Mouse (Mus musculus) telencephalon, adult 2 months (tissue): ENCODE measurements at regions not wholly inside any gene's neighbourhood (a gene's known extent, or its start where the extent isn't known, plus 50 kb on each side); places are given as distances from the start of the nearest gene placed in this dataset.

Source experiments
- DNase-seq: peaks from one replicate; pipeline ENCODE4 v3.0.0-alpha.2; 2011; ENCODE audit warnings: low read depth, low spot score

DNA sequence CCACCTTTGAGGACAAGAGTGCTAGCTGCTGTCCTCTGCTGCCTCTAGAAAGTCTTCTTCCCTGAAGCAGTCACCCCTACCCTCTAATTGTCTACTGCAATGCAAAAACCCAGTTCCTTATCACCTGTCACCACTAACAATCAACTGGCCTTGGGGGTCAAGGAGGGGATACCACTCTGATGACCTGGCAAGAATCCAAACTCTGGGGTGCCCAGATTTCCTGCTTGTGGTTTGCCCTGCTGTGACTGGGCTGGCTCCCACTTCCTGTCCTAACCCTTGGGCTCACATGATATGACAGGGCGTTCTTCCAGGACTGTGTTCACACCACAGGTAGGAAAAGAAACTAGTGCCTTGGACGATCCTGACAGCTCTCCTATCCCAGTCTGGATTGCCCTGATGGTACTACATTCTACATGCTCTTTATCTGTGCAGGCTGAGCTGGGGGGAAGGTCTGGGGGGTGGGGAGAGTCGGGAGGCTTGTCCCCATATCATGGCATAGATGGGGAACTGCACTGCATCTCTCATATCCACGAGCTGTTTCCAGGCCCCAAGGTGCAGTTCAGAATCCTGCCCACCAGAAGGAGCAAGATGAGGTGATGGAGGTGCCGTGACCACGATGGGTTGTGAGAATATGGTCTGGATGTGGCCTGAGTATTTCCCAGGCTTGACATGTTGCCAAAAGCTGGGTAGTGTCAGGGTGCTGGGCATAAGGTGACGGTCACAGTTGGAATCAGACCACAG lies 81.0 kb downstream of the Maf start:
- no peak for DNase-seq

DNA sequence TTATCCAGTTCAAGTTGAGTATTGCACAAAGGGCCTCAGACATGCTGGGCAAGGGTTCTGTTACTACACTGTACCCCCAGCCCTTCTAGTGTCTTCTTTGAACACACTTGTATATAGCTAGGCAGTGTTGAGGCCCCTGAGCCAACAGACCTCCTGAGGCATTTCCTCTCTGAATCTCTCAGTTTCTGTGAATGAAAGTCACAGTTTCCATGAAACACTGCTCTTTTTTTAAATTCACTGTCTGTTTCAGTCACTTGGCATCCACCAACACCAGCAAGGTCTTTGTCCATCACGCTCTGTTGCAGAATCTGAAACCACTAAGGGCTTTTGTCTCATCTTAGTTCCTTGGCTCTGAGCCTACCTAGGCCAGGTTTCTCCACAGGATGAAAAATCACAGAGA lies 82.5 kb downstream of the Maf start:
- no peak for DNase-seq

DNA sequence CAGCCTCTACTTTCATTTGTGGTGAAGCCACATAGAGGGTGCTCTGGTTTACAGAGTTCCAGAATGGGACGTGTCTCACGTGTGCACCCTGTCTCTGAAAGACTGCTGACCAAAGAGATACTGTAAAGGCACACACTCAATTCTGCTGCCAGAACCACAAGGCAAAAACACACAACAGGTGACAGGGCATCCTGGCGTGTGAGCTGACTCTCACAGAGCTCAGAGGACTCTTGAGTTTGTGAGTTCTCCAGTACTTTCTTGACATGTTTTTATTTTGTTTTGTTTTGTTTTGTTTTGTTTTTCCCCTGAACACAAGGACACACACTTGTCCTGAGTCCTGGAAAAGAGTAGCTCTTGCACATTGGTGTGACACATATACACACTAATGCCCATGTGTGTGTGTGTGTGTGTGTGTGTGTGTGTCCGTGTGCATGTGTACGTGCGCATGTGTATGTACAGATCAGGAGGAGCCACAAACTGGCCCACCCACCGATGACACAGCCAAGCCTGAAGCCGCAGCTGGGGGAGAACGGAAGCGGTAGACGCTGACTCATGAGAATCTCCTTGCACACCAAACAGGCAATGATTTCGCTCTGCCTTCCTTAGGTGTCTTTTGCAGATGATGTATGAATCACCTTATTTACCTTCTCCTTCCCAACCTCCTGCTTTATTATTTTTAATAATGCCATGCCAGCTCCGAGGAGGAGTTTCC lies 89.4 kb downstream of the Maf start:
- no peak for DNase-seq

DNA sequence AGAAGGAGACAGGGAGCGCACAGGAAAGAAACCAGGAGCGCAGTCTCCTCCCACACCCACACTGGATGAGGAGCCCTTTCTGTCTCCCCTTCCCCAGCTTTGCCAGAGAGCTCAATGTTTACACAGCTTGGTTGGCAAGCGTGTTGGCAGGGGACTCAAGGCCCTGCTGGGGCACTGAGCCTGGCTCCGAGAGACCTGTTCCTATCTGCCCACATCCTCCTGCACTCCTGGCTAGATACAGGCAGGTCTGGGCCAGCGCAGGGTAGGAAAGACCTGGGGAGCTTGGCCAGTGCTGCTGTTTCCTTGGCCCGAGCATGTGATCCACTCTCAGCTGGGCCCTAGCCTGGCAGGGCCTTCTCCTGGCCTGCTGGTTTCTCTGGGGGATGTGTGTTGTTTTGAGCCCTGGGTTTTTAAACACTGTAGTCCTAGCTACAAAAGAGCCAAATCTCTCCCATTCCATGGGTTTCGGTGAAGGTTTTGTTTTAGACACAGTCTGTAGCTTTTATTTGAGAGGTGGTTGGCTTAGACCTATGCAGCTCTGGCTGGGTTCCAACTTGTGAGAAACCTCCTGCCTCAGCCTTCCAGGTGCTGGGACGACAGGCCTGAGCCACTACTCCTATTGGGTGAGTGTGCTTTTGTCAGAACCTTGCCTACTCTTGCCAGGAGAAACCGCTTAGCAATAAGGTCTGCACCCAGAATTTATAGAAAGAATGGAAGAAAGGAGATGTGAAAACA lies 90.6 kb downstream of the Maf start:
- DNase-seq, result no peak

DNA sequence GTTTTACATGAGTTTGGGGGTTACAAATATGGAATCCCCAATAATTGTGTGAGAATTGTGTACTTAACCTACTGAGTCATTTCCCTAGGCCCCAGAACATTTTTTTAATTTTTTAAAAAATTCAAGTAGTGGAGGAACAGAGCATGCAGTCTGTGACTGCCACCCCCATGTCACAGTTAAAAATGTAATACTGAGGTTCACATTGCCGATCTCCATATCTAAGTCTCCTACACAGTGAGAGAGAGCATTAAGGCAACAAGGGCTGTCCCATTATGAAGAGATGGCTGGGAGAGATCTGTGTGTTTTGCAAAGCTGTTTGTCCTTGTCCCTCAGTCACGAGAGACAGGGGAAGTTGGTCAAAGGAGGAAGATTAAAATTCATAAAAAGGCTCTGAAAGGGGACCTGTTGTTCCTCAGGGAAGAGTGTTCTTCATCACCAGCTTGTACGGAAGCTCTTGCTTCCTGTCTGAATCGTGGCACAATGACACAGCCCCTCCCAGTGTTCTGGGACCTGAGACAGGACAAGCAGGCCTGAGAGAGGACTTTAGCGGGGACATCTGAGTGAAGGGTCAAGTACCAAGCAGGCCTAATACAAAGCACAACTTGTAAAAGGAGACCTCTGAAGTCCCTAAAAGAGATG lies 93.5 kb downstream of the Maf start:
- DNase-seq, result no peak

DNA sequence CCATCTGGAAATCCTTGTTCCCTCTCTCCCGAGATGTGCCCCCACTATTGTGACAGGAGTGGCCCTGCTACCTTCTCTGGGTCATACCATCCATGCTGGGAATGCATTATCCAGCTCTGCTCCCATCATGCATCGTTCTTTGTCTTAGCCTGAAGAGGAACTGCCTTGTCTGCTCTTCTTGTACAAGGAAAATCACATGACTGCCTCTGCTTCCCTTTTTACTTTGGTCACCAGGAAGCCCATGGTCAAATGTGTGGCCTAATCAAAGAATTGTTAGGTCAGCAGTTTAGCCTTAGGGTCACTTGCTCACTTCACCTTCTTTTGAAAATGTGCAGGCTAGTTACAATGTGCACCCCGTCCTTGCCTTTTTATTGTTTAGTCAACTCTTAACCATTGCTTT lies 95.5 kb downstream of the Maf start:
- no peak for DNase-seq

DNA sequence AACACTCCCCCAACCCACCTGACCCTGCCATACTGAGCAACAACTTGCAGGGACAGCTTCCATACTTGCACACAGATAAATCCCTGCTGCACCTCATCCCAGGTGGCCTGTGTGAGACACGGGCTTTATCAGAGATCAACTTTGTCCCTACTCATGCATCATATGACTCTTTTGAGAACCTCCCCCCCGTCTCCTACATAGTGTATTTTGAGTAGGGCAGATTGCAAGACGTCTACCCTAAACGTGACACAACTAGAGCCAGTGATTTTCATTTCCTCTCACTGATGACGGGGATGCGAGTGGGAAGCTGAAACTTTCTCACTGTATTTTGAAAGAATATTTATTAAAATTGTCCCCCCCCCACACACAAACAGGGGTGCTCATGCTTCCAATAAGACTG lies 107.8 kb downstream of the Maf start:
- no peak for DNase-seq

DNA sequence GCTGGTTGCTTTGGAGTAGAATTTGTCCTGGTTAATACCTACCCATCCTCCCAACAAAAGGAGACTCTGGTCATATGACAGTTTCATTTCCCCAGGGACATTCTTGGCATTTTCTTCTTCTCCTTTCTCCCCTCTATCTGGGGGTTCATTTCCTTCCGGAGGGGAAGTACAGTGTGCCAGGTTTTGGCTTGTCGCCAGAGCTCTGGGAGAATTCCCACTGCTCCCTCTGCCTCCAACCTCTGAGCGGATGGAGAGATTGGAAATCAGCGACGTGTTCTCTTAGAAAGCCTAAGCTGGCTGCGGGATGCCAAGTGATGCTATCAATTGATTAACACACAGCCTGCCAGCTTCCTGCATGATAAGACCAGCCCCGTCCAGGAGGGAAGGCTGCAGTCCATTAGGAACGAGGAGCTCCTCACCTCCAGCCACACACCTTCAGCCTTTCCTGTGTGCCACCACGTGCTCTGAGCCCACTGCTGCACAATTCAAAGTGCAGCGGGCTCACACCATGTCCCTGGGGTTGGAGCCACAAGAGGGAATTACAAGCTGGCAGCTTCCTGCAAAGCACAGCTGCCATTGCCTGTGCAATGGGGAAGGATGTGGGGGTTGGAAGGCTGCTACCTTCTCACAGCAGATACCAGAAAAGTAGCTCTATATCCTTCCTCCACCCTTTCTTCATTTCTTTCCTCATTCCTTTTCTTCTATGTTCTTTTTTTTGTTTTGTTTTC lies 110.2 kb downstream of the Maf start:
- DNase-seq, result peak; percentile 32

DNA sequence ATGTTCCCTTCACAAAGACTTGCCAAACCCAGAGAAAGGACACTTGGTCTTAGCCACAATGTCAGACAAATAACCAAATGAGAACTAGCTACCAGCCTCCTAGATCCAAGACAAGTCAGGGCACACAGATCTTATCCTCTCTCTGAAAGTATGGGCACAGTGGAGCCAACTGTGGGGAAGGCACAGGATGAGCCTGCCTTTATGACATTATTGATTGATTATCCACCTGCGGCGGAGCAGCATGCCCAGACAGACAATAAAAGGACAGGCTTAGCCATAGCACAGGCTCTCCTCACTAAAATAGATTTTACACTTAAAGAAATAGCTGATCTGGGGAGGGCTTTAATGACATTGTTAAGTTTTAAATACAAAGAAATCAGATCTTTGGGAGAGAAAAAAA lies 117.9 kb downstream of the Maf start:
- DNase-seq, result no peak

DNA sequence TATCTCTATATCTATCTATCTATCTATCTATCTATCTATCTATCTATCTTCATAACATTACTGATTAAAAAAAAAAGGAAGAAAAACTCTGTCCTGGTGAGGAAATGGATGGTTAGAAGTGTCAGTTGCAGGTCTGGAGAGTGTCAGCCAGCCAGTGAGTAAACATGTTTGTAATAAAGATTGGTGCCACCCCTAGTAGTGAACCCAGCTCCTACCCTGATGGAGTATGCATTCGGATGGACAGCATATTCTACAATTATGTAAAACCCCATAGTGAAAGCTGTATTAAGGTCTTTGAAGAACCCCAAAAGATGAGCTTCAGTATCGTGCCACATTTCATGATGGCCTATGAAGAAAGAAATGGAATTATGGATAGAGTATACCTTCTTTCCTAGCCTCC lies 118.5 kb downstream of the Maf start:
- no peak for DNase-seq

DNA sequence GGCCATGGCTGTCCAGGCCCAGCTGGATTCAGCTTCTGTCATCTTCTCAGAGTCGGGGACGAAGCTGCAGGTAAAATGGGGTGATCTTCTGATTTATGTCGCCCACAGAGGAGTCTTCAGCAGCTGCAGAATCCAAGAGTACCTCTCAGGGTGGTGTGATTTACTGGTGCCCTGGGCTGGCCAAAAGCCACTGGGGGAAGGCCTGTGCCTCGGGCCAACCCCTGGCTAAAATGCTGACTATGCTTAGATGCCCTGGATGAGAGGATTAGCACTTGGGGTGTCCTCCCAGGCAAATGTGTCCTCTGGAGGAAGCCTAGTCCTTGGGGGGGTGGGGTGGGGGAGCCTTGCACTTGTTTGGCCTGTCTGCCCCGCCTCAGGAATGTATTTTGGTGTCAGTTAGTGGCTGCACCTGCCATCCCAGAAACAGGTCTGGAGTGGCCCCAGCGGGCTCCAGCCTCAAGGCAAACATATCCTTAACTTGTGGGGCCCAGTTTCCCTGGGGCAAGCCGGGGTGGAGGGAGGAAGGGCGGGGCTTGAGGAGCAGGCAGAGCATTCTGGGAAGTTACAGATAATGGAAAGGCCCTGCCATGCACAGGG lies 123.2 kb downstream of the Maf start:
- no peak for DNase-seq

DNA sequence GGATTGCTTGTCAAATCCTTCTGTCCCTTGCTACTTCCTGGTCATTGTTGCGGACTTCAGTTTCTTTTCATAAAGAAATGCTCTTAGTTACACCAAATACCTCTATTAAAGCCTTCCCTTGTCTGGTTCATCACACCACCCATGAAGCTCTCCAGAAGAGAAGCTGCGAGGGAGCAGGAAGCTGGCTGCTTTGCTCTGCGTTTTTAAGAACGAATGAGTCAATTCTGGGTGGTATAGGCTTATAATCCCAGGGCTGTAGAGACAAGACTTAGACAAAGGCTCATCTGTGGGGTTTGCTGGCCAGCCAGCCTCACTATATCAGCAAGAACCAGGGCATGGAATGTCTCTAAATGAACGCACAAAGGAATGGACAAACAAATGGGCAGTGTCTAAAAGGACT lies 124.4 kb downstream of the Maf start:
- DNase-seq, result no peak

DNA sequence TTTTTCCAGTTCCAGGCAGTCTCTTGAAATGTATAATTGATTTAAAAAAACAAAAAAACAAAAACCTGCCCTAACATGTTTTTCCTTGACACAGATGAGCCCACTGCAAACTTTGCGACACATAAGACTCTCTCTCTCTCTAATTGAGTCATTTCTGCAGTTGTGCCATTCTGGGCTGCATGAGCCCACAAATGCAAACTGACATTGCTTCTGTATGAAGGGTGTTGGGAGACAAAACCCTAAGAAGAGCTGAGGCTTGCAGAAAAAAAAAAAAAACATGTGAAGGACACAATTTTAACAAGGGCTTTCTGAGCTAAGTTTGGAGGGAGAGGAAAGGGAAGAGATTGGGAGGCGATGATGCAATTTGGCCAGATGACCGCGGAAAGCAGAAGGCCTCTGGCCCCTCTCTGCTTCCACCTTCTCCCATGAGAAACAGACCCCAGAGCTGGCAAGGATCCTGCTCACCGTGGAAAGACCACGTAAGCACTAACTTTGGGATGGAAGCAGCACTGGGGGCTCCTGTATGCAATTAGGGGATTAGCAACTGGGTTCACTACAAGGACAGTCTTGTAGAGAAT lies 125.6 kb downstream of the Maf start:
- DNase-seq, result no peak

DNA sequence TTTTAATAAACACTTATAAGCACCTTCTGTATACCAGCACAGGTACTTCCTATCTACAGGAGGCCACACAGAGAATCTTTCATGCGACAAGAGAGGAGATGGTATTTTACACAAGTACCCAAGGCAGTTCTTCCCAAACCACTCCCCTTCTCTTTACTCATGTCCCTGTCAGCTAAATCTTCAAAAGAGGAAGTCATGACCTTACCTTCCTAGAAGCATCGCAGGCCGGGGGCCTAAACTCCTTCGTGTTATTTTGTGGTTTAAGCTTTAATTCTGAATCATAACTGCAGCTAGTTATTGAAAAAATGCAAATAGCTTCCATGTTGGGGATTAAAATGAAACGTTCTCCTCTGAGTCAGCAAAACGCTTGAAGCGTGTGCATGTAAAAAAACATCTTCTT lies 139.2 kb downstream of the Maf start:
- DNase-seq, result no peak

DNA sequence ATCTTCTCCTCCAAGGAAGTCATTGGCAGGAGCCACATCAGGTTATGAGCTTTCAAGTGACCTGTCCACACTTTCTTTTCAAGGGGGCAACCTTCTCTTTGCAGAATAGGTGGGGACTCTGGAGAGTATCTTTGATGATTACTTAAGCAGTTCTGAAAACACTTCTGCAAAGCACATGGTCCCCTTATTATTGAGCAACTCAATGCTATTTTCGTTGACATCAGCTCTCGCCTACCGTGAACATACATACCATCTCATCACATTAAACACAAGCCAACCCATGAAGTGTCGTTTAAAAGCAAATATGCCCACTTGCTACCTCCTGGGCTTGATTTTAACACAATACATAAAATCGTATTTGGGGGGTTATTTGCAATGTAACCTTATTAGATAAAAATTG lies 141.8 kb downstream of the Maf start:
- DNase-seq, result no peak

DNA sequence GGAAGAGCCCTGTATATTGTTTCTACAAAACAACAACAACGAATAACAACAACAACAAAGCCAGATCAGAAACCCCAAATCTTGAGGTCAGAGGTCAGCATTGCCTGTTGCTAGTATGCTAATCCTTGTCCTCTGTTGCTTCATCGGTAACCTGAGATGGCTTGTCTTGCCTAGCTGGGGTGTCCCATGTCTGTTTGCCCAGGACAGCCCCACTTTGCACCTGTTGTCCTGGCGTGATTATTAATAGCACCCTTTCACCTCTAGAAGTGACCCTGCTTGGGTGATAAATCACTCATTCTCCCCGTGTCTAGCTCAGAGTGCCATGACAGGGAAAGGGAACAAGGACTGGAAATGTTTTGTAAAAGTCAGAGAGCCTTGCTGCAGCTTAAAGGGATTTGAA lies 145.2 kb downstream of the Maf start:
- DNase-seq, result no peak

DNA sequence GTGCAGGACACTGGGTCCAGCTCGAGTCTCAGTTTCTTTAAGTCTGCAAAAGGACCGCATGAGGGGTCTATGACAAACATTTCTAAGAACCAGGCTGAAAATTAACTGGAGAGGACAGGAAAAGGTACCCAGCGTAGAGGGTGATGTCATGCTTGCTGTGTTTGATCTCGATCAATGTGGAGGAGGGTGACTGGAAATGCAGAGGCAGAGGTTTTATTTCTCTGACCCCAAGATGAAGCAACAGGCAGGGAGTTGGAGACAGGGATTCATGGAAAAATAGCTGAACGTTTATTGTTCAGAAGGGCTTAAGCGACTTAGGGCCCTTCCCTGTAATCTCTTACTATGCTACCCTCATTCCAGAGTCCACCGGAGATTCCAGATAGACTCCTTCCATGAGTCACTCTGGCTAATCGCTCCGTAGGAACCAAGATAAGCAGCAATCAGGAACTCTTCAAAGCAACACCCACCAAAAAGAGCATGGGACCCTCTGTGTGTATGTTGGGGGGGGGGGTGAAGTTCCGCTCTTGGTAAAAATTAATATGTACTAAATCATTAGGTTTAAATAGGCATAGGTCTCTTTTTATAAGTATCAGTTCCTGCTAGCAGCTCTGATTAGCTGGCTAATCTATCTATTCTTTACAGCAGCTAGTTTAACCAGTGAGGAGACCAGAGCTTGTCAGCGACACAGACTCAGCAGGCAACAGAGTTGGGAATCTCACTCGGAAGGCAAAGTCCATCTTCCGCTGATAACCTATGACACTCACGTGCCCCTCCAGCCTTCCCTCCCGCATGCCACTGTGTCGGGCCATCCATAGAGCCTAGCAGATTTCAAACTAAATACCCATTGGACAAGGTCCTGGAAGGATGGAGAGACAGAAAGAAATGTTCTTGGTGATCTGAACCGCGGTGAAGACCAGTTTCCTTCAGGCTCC lies 146.3 kb downstream of the Maf start:
- DNase-seq, result no peak

DNA sequence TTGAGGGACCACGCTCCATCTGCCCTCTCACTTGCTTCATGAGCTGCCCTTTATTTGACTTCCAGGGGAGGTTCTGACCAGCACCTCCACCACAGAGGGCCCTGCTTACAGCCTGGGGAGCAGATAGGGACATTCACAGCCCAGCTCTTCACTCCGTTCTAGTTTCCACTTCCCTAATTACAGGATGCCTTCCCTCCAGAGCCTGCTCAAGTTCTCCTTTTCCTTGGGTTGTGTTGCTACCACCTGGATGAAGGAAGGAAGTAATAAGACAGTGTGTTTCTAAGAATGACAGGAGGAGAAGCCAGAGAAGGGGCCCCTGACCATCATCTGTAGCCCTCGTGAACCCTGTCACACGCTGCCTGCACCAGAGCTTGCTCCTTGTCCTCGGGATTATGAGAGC lies 152.1 kb downstream of the Maf start:
- DNase-seq, result peak; percentile 38

DNA sequence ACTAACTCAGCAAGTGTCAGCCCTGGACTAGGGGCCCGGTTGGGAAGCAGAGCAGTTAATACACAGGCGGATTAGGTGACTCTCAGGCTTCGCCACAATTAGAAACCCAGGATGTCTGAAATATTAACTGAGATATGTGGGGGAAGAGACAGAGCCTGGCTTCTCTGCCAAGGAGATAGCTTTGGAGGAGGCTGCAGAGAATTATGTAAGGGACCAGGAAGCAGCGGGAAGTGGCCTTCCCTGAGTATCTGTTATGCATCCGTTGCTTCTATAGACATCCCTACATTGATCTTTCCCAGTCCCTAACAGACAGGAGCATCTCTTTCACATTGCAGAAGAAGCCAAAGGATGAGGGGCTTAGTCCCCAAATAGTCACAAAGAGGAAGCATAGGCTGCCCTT lies 153.4 kb downstream of the Maf start:
- no peak for DNase-seq

DNA sequence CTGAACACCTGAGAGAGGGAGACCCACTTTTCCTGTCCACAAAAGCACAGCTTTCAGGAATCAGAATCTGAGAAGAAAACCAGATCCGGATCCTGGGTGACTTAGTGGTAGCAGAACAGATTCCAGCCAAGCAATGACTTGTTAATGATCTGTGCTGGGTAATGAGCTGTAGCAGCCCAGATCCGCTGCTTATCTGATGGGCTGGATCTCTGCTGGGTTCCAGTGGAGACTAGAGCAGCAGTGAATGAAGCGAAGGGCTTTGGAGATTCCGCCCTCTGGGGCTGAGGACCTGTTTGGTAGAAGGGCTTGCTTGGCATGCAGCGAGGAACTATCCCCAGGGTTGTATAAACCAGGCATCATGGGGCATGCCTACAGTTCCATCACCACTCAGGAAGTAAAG lies 156.3 kb downstream of the Maf start:
- DNase-seq, result no peak
